Mouse (Mus musculus): ENCODE results near the gene Mocs1. TPM values are rescaled to one million over a fixed set of nuclear protein-coding genes. Genes with fewer than 3 reads are reported as not detected.
A peak's percentile ranks its signal among the peaks of the same experiment; 100 is the strongest.

Mocs1 gene
- polyA plus RNA-seq, 1 experiment from 2014 or later = 6.1 TPM

- H3K27ac ChIP-seq = no peak overlapping the region
- ATAC-seq (ENCODE audit: low read depth) (no peak), DNase-seq (no peak)
- 82% methylated on average over 9 of the region's 9 CpGs for WGBS (ENCODE audit: insufficient replicate concordance)
- H3K9ac ChIP-seq = no peak overlapping the region
- H3K36me3 ChIP-seq = peaks cover 53% of the 10 kb centered on the region
- H3K9me3 ChIP-seq (replicated peaks) = no peaks in the 10 kb centered on the region
- no peak overlapping the region for H3K4me2 ChIP-seq
- H3K27me3 ChIP-seq = no peaks in the 10 kb centered on the region
- no peaks in the 10 kb centered on the region for H3K4me1 ChIP-seq (replicated peaks)
- no peak overlapping the region for H3K4me3 ChIP-seq (replicated peaks)
These were observed 20.5 kb downstream of the Mocs1 start for GRCm38 (mm10) chr17:49448570-49449229.

- no peak for ATAC-seq (ENCODE audit: low read depth)
- no peak overlapping the region for H3K27ac ChIP-seq
- H3K9me3 ChIP-seq (replicated peaks) = no peaks in the 10 kb centered on the region
- 82% methylated on average over 8 of the region's 8 CpGs for WGBS (ENCODE audit: insufficient replicate concordance)
- no peaks in the 10 kb centered on the region for H3K27me3 ChIP-seq
- peaks cover 58% of the 10 kb centered on the region for H3K36me3 ChIP-seq
- no peak overlapping the region for H3K9ac ChIP-seq
- no peak overlapping the region for H3K4me3 ChIP-seq (replicated peaks)
- no peak for DNase-seq
- no peaks in the 10 kb centered on the region for H3K4me1 ChIP-seq (replicated peaks)
- no peak overlapping the region for H3K4me2 ChIP-seq
These were observed 21.1 kb downstream of the Mocs1 start for GRCm38 (mm10) chr17:49449230-49449608.

- H3K27ac ChIP-seq = no peak overlapping the region
- peaks cover 75% of the 10 kb centered on the region for H3K36me3 ChIP-seq
- no peaks in the 10 kb centered on the region for H3K9me3 ChIP-seq (replicated peaks)
- H3K9ac ChIP-seq = no peak overlapping the region
- no peak overlapping the region for H3K4me2 ChIP-seq
- DNase-seq = no peak
- H3K27me3 ChIP-seq = no peaks in the 10 kb centered on the region
- H3K4me3 ChIP-seq (replicated peaks) = no peak overlapping the region
- H3K4me1 ChIP-seq (replicated peaks) = no peaks in the 10 kb centered on the region; the same call in 1 of the 2 replicates
- no peak for ATAC-seq (ENCODE audit: low read depth)
- WGBS (ENCODE audit: insufficient replicate concordance) = 78% methylated on average over 6 of the region's 6 CpGs
These were observed 22.8 kb downstream of the Mocs1 start for GRCm38 (mm10) chr17:49450922-49451321.

GRCm38 (mm10) chr17:49456334-49456733 lies 28.2 kb downstream of the Mocs1 start:
- H3K27ac ChIP-seq = peak overlapping the region; percentile 74; the same call in 1 of the 2 replicates
- no peak for ATAC-seq (ENCODE audit: low read depth)
- WGBS (ENCODE audit: insufficient replicate concordance) = 59% methylated on average over 4 of the region's 4 CpGs

GRCm38 (mm10) chr17:49457833-49458232 lies 29.7 kb downstream of the Mocs1 start:
- ATAC-seq (ENCODE audit: low read depth) (peak; percentile 77), DNase-seq (no peak)
- 46% methylated on average over 3 of the region's 3 CpGs for WGBS (ENCODE audit: insufficient replicate concordance)
- peaks cover 35% of the 10 kb centered on the region for H3K4me1 ChIP-seq (replicated peaks)
- H3K36me3 ChIP-seq = peaks cover 35% of the 10 kb centered on the region
- no peaks in the 10 kb centered on the region for H3K9me3 ChIP-seq (replicated peaks)
- H3K4me2 ChIP-seq = no peak overlapping the region
- H3K9ac ChIP-seq = peak overlapping the region; percentile 30; the same call in 1 of the 2 replicates
- no peaks in the 10 kb centered on the region for H3K27me3 ChIP-seq
- peak overlapping the region; percentile 74 for H3K27ac ChIP-seq
- H3K4me3 ChIP-seq (replicated peaks) = no peak overlapping the region

More at GRCm38 (mm10) chr17:49456334-49456733, 28.2 kb downstream of the Mocs1 start:
- Histone ChIP-seq H3K4me3 (replicated peaks) (no peak overlapping the region), H3K4me1 (replicated peaks) (peaks cover 35% of the 10 kb centered on the region), H3K9me3 (replicated peaks) (no peaks in the 10 kb centered on the region), H3K36me3 (peaks cover 50% of the 10 kb centered on the region), H3K9ac (no peak overlapping the region), H3K27me3 (no peaks in the 10 kb centered on the region), H3K4me2 (no peak overlapping the region)
- no peak for DNase-seq

GRCm38 (mm10) chr17:49458386-49458785 lies 30.2 kb downstream of the Mocs1 start:
- 81% methylated on average over 18 of the region's 18 CpGs for WGBS (ENCODE audit: insufficient replicate concordance)

GRCm38 (mm10) chr17:49464884-49465283 lies 36.7 kb downstream of the Mocs1 start:
- no peaks in the 10 kb centered on the region for H3K36me3 ChIP-seq
- H3K27me3 ChIP-seq = no peaks in the 10 kb centered on the region
- DNase-seq (no peak), ATAC-seq (ENCODE audit: low read depth) (peak; percentile 79)
- H3K9ac ChIP-seq = no peak overlapping the region
- no peak overlapping the region for H3K4me3 ChIP-seq (replicated peaks)
- no peak overlapping the region for H3K27ac ChIP-seq
- H3K4me2 ChIP-seq = no peak overlapping the region
- peaks cover 14% of the 10 kb centered on the region for H3K4me1 ChIP-seq (replicated peaks)
- H3K9me3 ChIP-seq (replicated peaks) = no peaks in the 10 kb centered on the region
- 42% methylated on average over 3 of the region's 3 CpGs for WGBS (ENCODE audit: insufficient replicate concordance)

More at GRCm38 (mm10) chr17:49458386-49458785, 30.2 kb downstream of the Mocs1 start:
- Histone ChIP-seq H3K9ac (0 out of 2 replicates have a peak overlapping the region, but pooled peaks have one; percentile 11), H3K27me3 (no peaks in the 10 kb centered on the region), H3K4me2 (no peak overlapping the region), H3K27ac (peak overlapping the region; percentile 74; the same call in 1 of the 2 replicates), H3K4me1 (replicated peaks) (peaks cover 35% of the 10 kb centered on the region), H3K36me3 (peaks cover 30% of the 10 kb centered on the region), H3K4me3 (replicated peaks) (no peak overlapping the region), H3K9me3 (replicated peaks) (no peaks in the 10 kb centered on the region)
- no peak for DNase-seq
- ATAC-seq (ENCODE audit: low read depth) = no peak

- H3K4me1 ChIP-seq (replicated peaks) = peaks cover 11% of the 10 kb centered on the region
- no peak overlapping the region for H3K4me3 ChIP-seq (replicated peaks)
- H3K36me3 ChIP-seq = no peaks in the 10 kb centered on the region
- 18% methylated on average over 4 of the region's 4 CpGs for WGBS (ENCODE audit: insufficient replicate concordance)
- ATAC-seq (ENCODE audit: low read depth) (no peak), DNase-seq (peak; percentile 29)
- H3K27me3 ChIP-seq = peaks cover 2% of the 10 kb centered on the region; the same call in 1 of the 2 replicates
- no peaks in the 10 kb centered on the region for H3K9me3 ChIP-seq (replicated peaks)
- no peak overlapping the region for H3K27ac ChIP-seq
- no peak overlapping the region for H3K9ac ChIP-seq
- H3K4me2 ChIP-seq = no peak overlapping the region
These were observed 40.1 kb downstream of the Mocs1 start for GRCm38 (mm10) chr17:49468223-49468622.

GRCm38 (mm10) chr17:49472626-49473025 lies 44.5 kb downstream of the Mocs1 start:
- H3K27me3 ChIP-seq = peaks cover 3% of the 10 kb centered on the region; the same call in 1 of the 2 replicates
- no peaks in the 10 kb centered on the region for H3K4me1 ChIP-seq (replicated peaks)
- H3K36me3 ChIP-seq = no peaks in the 10 kb centered on the region
- WGBS (ENCODE audit: insufficient replicate concordance) = 46% methylated on average over 8 of the region's 8 CpGs
- no peak overlapping the region for H3K9ac ChIP-seq
- H3K27ac ChIP-seq = no peak overlapping the region
- H3K4me2 ChIP-seq = no peak overlapping the region
- no peak for DNase-seq
- no peak for ATAC-seq (ENCODE audit: low read depth)
- H3K9me3 ChIP-seq (replicated peaks) = no peaks in the 10 kb centered on the region
- H3K4me3 ChIP-seq (replicated peaks) = no peak overlapping the region

- Histone ChIP-seq H3K9ac (no peak overlapping the region), H3K4me1 (replicated peaks) (no peaks in the 10 kb centered on the region), H3K36me3 (no peaks in the 10 kb centered on the region), H3K27me3 (peaks cover 3% of the 10 kb centered on the region; the same call in 1 of the 2 replicates), H3K4me3 (replicated peaks) (no peak overlapping the region), H3K27ac (no peak overlapping the region), H3K4me2 (no peak overlapping the region), H3K9me3 (replicated peaks) (no peaks in the 10 kb centered on the region)
- DNase-seq = no peak
- 68% methylated on average over 4 of the region's 4 CpGs for WGBS (ENCODE audit: insufficient replicate concordance)
- no peak for ATAC-seq (ENCODE audit: low read depth)
These were observed 45.9 kb downstream of the Mocs1 start for GRCm38 (mm10) chr17:49474051-49474450.

GRCm38 (mm10) chr17:49475174-49475573 lies 47.0 kb downstream of the Mocs1 start:
- no peak overlapping the region for H3K9ac ChIP-seq
- no peak overlapping the region for H3K4me3 ChIP-seq (replicated peaks)
- peaks cover 3% of the 10 kb centered on the region; the same call in 1 of the 2 replicates for H3K27me3 ChIP-seq
- H3K27ac ChIP-seq = no peak overlapping the region
- DNase-seq (no peak), ATAC-seq (ENCODE audit: low read depth) (no peak)
- H3K4me1 ChIP-seq (replicated peaks) = no peaks in the 10 kb centered on the region
- no peak overlapping the region for H3K4me2 ChIP-seq
- WGBS (ENCODE audit: insufficient replicate concordance) = 63% methylated on average over 1 of the region's 1 CpGs
- no peaks in the 10 kb centered on the region for H3K36me3 ChIP-seq
- H3K9me3 ChIP-seq (replicated peaks) = no peaks in the 10 kb centered on the region

- Histone ChIP-seq H3K4me1 (replicated peaks) (no peaks in the 10 kb centered on the region), H3K36me3 (no peaks in the 10 kb centered on the region), H3K9me3 (replicated peaks) (no peaks in the 10 kb centered on the region), H3K4me2 (no peak overlapping the region), H3K27me3 (peaks cover 3% of the 10 kb centered on the region; the same call in 1 of the 2 replicates), H3K27ac (no peak overlapping the region), H3K4me3 (replicated peaks) (no peak overlapping the region), H3K9ac (no peak overlapping the region)
- no peak for ATAC-seq (ENCODE audit: low read depth)
- WGBS (ENCODE audit: insufficient replicate concordance) = 47% methylated on average over 4 of the region's 4 CpGs
- DNase-seq = no peak
These were observed 49.2 kb downstream of the Mocs1 start for GRCm38 (mm10) chr17:49477370-49477769.
